Mouse (Mus musculus): ENCODE data around the gene Clec18a. TPM values are rescaled to one million over a fixed set of nuclear protein-coding genes. Genes with fewer than 3 reads are reported as not detected.
"Not testable (repeated sequence)": the region's sequence is repeated elsewhere in the genome, so short reads cannot be mapped to it uniquely, and the experiment has no call there.

Gene Clec18a
- total and polyA plus RNA-seq, 2 experiments = not detected

DNA sequence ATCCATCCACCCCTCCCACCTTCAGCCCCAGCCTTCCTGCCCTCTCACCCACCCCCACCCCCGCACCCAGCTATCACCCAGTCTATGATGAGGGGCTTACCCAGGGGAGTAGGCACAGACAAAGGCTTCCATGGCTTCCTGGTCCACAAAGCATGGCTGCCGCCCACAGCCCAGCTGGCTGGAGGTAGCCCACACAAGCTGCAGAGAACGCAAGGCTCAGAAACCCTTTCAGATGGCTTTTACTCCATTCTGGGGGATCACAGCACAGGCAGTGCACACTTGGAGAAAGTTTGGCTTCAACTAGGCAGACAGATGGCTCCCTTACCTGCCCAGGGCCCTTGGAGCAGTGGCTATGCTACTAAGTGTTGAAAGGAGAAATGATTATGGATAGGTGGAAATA is 16.3 kb downstream of the Clec18a start:
- Histone ChIP-seq H3K36me3 (ENCODE audit: control insufficient read depth, insufficient read depth, low read length) (no peaks in the 10 kb centered on the region), H3K9ac (ENCODE audit: low read depth, low read length) (no peak overlapping the region), H3K4me3 (ENCODE audit: insufficient read depth, low read depth, low read length) (no peak overlapping the region), H3K27ac (replicated peaks; ENCODE audit: insufficient read depth, low read depth, low read length) (no peak overlapping the region), H3K4me1 (ENCODE audit: control insufficient read depth, insufficient read depth, low read length) (peaks cover 3% of the 10 kb centered on the region; the same call in 1 of the 2 replicates), H3K79me2 (ENCODE audit: control insufficient read depth, insufficient read depth, low read length) (no peaks in the 10 kb centered on the region), H3K27me3 (ENCODE audit: control insufficient read depth, insufficient read depth, low read length) (no peaks in the 10 kb centered on the region)
- TF ChIP-seq POLR2A (IDR thresholded peaks at IDR 0.05; ENCODE audit: extremely low read depth, insufficient read depth, low read length) (no peak), CTCF (IDR thresholded peaks at IDR 0.05; ENCODE audit: low read depth, low read length) (no peak)
- 92% methylated on average over 3 of the region's 3 CpGs for WGBS
- no peak for DNase-seq (ENCODE audit: extremely low read depth, low read depth, low spot score)

DNA sequence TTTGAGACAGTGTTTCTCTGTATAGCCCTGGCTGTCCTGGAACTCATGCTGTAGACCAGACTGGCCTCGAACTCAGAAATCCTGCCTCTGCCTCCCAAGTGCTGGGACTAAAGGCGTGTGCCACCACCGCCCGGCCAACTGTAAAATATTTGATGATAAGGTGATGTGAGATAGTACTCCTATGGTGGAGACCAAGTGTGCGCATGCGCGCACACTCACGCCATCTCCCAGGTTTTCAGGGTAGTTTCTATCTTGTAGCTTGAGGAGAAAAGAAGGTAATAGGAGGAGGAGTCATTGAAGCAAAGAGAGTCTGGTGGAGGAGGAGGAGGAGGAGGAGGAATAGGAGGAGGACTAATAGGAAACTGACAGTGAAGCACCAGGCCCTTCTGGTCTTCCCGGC is 23.6 kb downstream of the Clec18a start:
- H3K27ac ChIP-seq (replicated peaks; ENCODE audit: insufficient read depth, low read depth, low read length); H3K79me2 ChIP-seq (ENCODE audit: control insufficient read depth, insufficient read depth, low read length); DNase-seq (ENCODE audit: extremely low read depth, low read depth, low spot score); H3K36me3 ChIP-seq (ENCODE audit: control insufficient read depth, insufficient read depth, low read length); H3K4me3 ChIP-seq (ENCODE audit: insufficient read depth, low read depth, low read length); H3K27me3 ChIP-seq (ENCODE audit: control insufficient read depth, insufficient read depth, low read length); H3K9ac ChIP-seq (ENCODE audit: low read depth, low read length); H3K4me1 ChIP-seq (ENCODE audit: control insufficient read depth, insufficient read depth, low read length): not testable (repeated sequence)
- WGBS = 94% methylated on average over 9 of the region's 9 CpGs

DNA sequence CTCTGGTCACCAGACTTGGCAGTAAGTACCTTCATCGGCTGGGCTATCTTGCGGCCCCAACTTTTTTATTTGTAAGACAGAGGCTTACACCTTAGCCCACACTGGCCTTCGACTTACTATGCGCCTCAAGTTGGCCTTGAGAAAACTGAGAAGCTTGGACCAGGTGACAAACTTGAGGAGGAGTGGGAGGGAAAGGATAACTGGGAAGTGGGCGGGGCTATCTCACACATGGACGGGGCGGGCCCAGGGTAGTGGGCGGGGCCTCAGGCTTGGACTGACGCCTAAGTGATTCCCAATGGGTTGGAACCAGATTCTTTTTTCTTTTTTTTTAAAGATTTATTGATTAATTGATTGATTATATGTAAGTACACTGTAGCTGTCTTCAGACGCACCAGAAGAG is 24.8 kb downstream of the Clec18a start:
- 36% methylated on average over 10 of the region's 10 CpGs for WGBS
- TF ChIP-seq POLR2A (IDR thresholded peaks at IDR 0.05; ENCODE audit: extremely low read depth, insufficient read depth, low read length) (no peak), CTCF (IDR thresholded peaks at IDR 0.05; ENCODE audit: low read depth, low read length) (no peak)
- no peaks in the 10 kb centered on the region for H3K27me3 ChIP-seq (ENCODE audit: control insufficient read depth, insufficient read depth, low read length)
- H3K27ac ChIP-seq (replicated peaks; ENCODE audit: insufficient read depth, low read depth, low read length) = no peak overlapping the region
- H3K4me1 ChIP-seq (ENCODE audit: control insufficient read depth, insufficient read depth, low read length) = no peaks in the 10 kb centered on the region
- no peak for DNase-seq (ENCODE audit: extremely low read depth, low read depth, low spot score)
- H3K9ac ChIP-seq (ENCODE audit: low read depth, low read length) = no peak overlapping the region
- H3K79me2 ChIP-seq (ENCODE audit: control insufficient read depth, insufficient read depth, low read length) = no peaks in the 10 kb centered on the region
- no peaks in the 10 kb centered on the region for H3K36me3 ChIP-seq (ENCODE audit: control insufficient read depth, insufficient read depth, low read length)
- no peak overlapping the region for H3K4me3 ChIP-seq (ENCODE audit: insufficient read depth, low read depth, low read length)

DNA sequence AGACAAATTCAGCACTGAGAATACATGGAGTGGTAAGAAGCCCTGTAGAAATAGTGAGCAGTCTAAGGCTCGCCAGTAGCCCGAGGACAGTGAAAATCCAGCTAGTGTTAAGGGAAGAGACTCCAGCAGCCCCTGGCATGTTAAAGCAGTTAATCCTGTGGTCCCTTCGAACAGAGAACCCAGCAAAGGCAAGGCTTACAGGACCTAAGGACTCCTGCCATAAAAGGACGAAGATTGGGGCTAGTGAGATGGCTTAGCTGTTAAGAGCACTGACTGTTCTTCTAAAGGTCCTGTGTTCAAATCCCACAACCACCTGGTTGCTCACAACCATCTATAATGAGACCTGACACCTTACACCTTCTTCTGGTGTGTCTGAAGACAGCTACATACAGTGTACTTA is 25.9 kb downstream of the Clec18a start:
- no peak for DNase-seq (ENCODE audit: extremely low read depth, low read depth, low spot score)
- Histone ChIP-seq H3K36me3 (ENCODE audit: control insufficient read depth, insufficient read depth, low read length) (no peaks in the 10 kb centered on the region), H3K27me3 (ENCODE audit: control insufficient read depth, insufficient read depth, low read length) (no peaks in the 10 kb centered on the region), H3K4me3 (ENCODE audit: insufficient read depth, low read depth, low read length) (no peak overlapping the region), H3K9ac (ENCODE audit: low read depth, low read length) (no peak overlapping the region), H3K27ac (replicated peaks; ENCODE audit: insufficient read depth, low read depth, low read length) (no peak overlapping the region), H3K79me2 (ENCODE audit: control insufficient read depth, insufficient read depth, low read length) (no peaks in the 10 kb centered on the region), H3K4me1 (ENCODE audit: control insufficient read depth, insufficient read depth, low read length) (0 out of 2 replicates have a peak, but pooled peaks cover 2% of the 10 kb centered on the region)
- TF ChIP-seq POLR2A (IDR thresholded peaks at IDR 0.05; ENCODE audit: extremely low read depth, insufficient read depth, low read length) (no peak), CTCF (IDR thresholded peaks at IDR 0.05; ENCODE audit: low read depth, low read length) (no peak)
- WGBS = 66% methylated on average over 4 of the region's 4 CpGs

DNA sequence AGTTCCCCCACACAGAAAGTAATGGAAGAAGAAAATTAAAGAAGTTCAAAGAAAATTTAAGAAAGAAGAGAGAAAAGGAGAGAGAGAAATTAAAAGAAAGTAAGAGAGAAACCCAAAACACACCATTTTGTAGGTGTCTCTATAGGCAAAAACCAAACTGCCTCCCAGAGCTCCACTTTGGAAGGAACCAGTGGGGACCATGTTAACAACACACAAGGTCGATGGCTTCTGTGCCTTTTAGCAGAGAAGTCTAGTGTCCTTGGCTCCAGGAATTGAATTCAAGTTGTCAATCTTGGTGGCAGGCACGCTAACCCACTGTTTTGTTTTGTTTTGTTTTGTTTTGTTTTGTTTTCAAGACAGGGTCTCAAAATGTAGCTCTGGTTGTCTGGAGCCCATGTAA is 29.3 kb downstream of the Clec18a start:
- Histone ChIP-seq H3K27ac (replicated peaks; ENCODE audit: insufficient read depth, low read depth, low read length) (no peak overlapping the region), H3K36me3 (ENCODE audit: control insufficient read depth, insufficient read depth, low read length) (no peaks in the 10 kb centered on the region), H3K4me1 (ENCODE audit: control insufficient read depth, insufficient read depth, low read length) (0 out of 2 replicates have a peak, but pooled peaks cover 2% of the 10 kb centered on the region), H3K27me3 (ENCODE audit: control insufficient read depth, insufficient read depth, low read length) (no peaks in the 10 kb centered on the region), H3K79me2 (ENCODE audit: control insufficient read depth, insufficient read depth, low read length) (no peaks in the 10 kb centered on the region), H3K4me3 (ENCODE audit: insufficient read depth, low read depth, low read length) (no peak overlapping the region), H3K9ac (ENCODE audit: low read depth, low read length) (no peak overlapping the region)
- TF ChIP-seq CTCF (IDR thresholded peaks at IDR 0.05; ENCODE audit: low read depth, low read length) (no peak), POLR2A (IDR thresholded peaks at IDR 0.05; ENCODE audit: extremely low read depth, insufficient read depth, low read length) (no peak)
- no peak for DNase-seq (ENCODE audit: extremely low read depth, low read depth, low spot score)
- 66% methylated on average over 2 of the region's 2 CpGs for WGBS

DNA sequence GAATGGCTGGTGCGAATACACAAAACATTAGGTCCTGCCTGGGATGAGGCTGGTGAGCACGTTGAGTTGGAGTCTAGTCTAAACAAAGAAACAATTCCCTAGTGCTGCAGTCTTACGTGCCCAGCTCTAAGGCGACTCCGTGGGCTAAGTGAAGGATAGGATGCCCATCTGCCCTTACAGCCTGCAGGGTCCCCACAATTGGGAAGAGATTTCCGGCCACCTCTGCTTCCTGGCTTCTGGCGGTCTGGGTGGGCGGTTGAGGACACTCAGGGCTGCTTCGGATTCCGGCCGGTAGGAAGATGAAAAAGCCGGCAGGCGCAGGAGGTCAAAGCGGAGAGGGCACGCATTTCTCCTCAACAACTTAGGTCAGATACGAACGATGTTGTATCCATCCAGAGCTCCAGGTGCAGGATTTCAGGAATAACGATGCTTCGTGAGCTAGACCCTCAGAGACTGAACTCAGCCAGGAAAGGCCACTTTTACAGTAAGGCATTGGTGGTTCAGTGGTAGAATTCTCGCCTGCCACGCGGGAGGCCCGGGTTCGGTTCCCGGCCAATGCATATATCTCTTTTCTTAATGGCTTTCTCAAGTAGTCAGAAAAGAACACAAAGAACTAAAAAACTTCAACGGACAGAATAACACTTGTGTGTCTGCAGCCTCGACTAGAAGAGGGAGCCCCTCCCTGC is 30.0 kb downstream of the Clec18a start:
- Histone ChIP-seq H3K4me1 (ENCODE audit: control insufficient read depth, insufficient read depth, low read length) (peaks cover 3% of the 10 kb centered on the region; the same call in 1 of the 2 replicates), H3K9ac (ENCODE audit: low read depth, low read length) (no peak overlapping the region), H3K4me3 (ENCODE audit: insufficient read depth, low read depth, low read length) (peak overlapping the region; percentile 40), H3K36me3 (ENCODE audit: control insufficient read depth, insufficient read depth, low read length) (no peaks in the 10 kb centered on the region), H3K27me3 (ENCODE audit: control insufficient read depth, insufficient read depth, low read length) (no peaks in the 10 kb centered on the region), H3K27ac (replicated peaks; ENCODE audit: insufficient read depth, low read depth, low read length) (no peak overlapping the region), H3K79me2 (ENCODE audit: control insufficient read depth, insufficient read depth, low read length) (no peaks in the 10 kb centered on the region)
- WGBS = 6% methylated on average over 27 of the region's 27 CpGs
- no peak for TF ChIP-seq POLR2A (IDR thresholded peaks at IDR 0.05; ENCODE audit: extremely low read depth, insufficient read depth, low read length)
- TF ChIP-seq CTCF (IDR thresholded peaks at IDR 0.05; ENCODE audit: low read depth, low read length) = no peak
- DNase-seq (ENCODE audit: extremely low read depth, low read depth, low spot score) = peak; percentile 46

Measured in liver, adult 2 months (tissue).